Mouse (Mus musculus) right cerebral cortex, postnatal 14 days (tissue): ENCODE data around the gene Rbm26.

Experiments used
- DNase-seq: peaks from one replicate; pipeline ENCODE4 v3.0.0; 2022

The Rbm26 gene

DNA sequence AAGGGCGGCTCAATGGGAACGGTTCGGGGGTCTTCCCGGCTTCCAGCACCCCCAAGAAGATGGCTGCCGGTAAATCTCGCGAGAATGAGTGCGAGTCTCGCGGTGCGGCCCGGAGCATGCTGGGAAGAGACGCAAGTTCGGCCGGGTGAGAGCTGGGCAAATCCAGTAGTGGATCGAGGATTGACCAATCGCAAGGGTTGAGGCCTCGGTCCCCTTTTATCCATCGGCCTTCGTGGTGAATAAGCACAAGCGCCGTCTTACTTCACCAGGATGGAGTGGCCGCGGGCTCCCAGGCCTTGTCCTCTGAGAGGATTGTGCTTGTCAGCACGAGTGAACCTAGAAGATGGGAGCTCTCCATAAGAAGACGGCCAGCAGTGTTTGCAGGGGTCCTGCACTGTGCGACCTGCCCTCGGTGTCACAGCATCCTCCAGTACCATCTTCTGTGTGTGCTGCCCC lies at the start of gene Rbm26:
Gene Rbm26 (minus strand): TSS at position 90 of the 456 bp plus-strand sequence.
- peak; percentile 98 for DNase-seq

DNA sequence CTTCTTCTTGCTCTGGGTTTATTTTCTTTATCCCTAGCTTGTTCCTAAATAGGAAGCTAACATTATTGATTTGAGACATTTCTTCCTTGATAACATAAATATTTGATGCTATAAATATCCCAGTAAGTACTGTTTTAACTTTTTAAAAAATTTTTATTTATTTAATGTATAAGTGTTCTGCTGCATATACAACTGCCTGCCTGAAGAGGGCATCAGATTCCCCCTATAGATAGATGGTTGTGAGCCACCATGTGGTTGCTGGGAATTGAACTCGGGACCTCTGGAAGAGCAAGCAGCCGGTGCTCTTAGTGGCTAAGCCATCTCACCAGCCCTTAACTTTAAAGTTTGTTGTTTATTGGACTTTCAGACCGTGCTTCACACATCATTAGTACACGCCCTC lies 48.7 kb upstream of the Rbm26 start:
- DNase-seq: no peak

DNA sequence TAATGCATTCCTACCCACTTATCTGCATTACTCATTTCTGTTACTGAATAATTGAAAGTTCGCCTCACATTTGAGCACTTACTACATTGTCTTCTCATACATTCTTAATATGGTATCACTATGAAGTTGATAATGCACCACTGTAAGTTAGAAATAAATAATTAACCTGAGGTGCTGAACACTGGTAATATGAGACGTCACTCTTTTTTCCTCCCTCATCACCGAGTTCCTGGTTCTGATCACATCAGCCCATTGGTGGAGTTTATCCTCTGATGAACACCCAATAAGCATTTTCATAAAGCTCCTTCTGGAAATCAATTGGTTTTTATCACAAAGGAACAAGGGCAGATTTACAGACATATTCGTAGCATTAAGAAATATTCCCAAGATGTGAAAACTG lies 45.1 kb upstream of the Rbm26 start:
- DNase-seq: no peak

GRCm38 (mm10) chr14:105219525-105220376 lies 42.6 kb upstream of the Rbm26 start:
- no peak for DNase-seq

GRCm38 (mm10) chr14:105198401-105198800 lies 21.3 kb upstream of the Rbm26 start:
- no peak for DNase-seq

- no peak for DNase-seq
Measured at GRCm38 (mm10) chr14:105194682-105195081, 17.6 kb upstream of the Rbm26 start.

- no peak for DNase-seq
Measured at GRCm38 (mm10) chr14:105184866-105185265, 7.7 kb upstream of the Rbm26 start.

DNA sequence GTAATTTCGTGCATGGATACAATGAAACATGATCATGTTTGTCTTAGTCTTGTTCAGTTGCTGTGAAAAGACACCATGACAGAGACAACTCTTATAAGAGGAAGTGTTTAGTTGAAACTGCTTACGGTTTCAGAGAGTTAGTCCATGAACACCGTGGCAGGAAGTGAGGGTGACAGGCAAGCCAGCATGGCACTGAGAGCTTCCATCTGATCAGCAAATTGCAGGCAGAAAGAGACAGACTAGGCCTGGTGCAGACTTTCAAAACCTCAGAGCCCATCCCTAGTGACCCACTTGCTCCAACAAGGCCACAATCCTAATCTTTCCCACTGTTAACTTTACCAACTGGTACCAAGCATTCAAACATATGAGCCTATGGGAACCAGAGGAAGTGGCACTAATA lies 5.7 kb upstream of the Rbm26 start:
- DNase-seq: no peak

DNA sequence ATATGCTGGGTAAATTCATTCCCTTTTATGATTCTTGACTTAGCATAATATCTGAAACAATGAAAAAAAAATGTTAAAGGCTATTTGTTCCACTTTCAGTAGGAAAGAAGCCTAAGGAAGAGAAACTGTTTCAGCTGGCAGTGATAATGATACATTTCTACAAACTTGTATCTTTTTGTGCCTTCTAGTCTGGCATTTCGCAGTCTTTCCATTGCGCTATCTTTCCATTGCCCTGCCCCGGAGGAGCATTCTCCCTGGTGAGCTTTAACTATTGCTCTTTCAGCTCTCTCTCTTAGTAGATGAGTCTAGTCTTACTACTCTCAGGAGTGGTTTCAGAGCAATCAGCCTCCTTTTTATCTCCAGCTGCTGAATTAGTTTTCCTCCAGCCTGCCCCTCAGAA lies 2.6 kb upstream of the Rbm26 start:
- DNase-seq: no peak

DNA sequence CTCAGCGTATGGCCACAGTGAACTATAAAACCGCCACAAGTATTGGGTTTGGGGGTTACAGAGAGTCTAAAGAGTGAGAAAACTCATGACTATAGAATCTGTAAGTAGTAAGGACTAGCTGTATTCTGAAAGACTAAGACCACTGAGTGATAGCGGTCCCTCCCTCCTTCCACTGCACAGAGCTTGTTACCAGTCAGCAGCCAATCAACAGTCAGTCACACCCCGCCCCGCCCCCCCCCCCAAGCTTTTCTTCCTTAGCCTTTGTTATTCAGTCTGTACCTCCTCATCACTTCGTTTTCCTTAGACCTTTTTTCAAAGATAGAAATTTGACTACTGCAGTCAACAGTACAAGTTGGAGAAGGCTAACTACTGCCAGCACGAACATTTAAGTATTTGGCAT lies 1.9 kb upstream of the Rbm26 start:
- no peak for DNase-seq

DNA sequence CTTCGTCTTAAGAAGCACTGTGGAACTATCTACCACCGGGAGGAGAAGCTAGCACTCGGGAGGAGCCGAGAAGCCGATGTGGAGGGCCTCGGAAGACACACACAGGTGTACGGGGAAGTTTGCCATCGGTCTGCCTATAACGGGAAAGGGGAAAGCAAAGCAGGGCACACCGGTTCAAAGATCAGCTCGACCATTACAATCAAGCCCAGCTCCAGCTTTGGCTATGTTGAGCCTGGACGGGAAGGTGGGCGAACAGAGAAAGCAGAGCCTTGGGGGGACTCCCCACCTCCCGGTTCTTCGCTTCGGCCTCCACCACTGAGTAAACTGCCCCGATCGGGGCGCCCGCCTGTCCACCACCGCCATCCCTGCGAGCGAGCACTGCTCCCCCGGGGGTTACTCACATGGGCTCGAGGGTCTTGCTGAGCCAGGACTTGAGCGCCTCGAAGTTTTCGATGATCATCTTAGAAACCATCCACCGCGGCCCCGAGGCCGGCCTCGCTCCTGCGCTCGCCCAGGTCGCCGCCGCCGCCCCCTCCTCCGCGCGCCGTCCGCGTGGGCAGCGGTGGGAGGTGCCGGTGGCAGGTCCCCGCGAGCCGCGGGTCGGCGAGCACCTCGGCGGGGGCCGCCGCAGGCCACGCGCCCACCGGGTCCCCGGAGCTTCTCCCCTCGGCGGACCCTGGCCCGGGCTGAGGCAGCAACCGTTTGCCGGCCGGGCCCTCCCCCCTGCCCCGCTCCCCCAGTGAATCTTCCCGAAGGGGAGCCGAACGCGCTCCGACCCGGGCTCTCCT lies 552 bp downstream of the Rbm26 start:
- DNase-seq: peak; percentile 25

DNA sequence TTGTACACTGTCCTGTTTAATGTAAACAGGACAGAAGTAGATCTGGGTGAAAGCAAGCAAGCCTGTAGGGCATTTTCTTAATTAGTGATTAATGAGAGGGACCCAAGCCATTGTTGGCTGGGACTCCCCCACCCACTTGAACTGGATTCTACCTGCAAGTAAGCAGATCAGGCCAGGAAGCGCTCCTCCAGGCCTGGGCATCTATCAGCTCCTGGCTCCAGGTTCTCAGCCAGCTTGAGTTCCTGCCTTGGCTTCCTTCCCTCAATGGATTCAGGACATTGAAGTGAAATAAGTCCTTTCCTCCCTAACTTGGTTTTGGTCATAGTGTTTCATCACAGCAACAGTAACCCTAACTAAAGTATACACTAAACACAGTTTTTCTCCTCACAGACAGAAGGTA lies 9.9 kb downstream of the Rbm26 start:
- DNase-seq: no peak

- no peak for DNase-seq
Measured at GRCm38 (mm10) chr14:105164793-105165192, 12.3 kb downstream of the Rbm26 start.

DNA sequence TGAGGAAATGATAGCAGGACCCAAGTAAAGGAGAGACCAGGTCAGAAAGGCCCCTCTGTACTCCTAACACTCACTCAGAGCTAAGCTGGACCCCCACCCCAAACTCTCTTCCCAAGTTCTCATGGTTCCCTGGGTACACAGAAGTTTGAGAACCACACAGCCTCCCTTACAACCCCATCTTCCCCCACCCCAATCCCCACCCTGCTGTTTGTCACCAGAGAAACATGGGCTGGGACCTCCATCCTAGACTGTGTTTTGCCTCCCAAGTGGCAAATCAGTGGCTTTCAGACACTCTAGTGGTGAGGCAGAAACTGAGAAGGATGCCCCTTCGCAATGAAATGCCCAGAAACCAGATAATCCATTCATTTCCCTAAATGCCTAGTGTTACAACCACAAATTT lies 15.8 kb downstream of the Rbm26 start:
- DNase-seq: no peak

- DNase-seq: no peak
Measured at GRCm38 (mm10) chr14:105158526-105158925, 18.6 kb downstream of the Rbm26 start.

- DNase-seq: no peak
Measured at GRCm38 (mm10) chr14:105134076-105134475, 43.1 kb downstream of the Rbm26 start.

- no peak for DNase-seq
Measured at GRCm38 (mm10) chr14:105127715-105128385, 49.3 kb downstream of the Rbm26 start.

GRCm38 (mm10) chr14:105124513-105124912 lies 52.6 kb downstream of the Rbm26 start:
- DNase-seq: no peak

DNA sequence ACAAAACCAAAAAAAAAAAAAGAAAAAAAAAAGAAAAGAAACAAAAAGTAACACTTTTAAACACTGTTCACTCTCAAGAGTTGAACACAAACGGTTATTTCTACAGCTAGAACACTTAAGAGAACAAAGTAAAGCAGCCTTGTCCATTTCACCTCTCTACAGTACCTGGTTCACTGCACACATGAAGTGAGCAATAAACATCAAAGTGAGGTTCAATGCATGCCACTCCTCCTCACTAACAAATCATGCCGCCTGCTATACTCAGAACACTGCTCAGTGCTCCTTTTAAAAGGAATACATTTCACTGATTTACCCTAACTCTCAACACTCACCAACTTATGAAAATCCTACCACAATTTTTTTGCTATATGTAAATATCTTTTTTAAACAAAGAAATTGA lies 61.7 kb downstream of the Rbm26 start:
- DNase-seq: no peak

GRCm38 (mm10) chr14:105106252-105106651 lies 70.9 kb downstream of the Rbm26 start:
- DNase-seq: no peak

GRCm38 (mm10) chr14:105098861-105099260 lies 78.3 kb downstream of the Rbm26 start:
- DNase-seq: no peak

- no peak for DNase-seq
Measured at GRCm38 (mm10) chr14:105096221-105096620, 80.9 kb downstream of the Rbm26 start.

- DNase-seq: peak; percentile 21
Measured at GRCm38 (mm10) chr14:105087001-105087400, 90.1 kb downstream of the Rbm26 start.
